Comparison of ENCODE assay signal across 11 mouse cellular contexts in the genomic region with DNA sequence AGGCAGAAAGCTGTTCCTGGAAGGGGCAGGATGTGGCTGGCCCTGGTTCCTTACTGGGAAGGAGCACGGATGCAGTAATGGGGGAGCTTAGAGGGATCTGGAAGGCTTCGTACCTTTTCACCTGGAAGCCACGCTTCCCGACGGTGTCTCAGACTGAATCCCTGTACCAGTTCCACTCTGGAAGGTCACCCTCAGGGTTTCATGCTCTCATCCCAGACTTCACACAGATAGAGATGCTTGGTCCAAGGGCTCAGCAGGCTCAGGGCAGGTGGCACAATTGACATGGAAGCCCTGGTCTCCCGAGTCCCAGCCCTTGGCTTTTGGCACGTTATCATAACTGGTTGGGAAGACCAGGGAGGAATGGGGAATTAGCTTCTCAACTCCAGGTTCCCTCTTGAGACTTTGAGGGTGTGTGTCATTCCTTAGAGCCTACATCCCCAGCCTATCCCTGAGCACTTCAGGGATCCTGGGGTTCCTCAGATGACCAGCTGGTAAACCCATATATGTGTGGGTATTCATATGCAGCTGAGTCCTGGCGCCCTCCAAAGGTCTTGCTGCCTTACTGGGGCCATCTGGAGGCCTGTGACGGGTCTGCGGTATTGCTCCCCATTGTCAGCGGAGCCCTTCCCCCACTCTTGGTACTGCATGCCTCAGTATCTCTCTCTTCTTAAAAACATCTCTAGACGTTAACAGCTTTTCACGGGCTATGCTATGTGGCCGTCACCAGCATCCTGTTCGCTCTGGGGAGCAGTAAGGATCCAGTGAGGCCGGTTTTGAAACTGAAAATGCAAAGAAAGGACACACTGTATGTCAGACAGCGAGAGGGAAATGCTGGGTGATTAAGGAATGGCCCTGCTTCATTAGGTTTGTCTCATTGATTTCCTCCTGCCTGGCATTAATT. TPM values are rescaled to one million over a fixed set of nuclear protein-coding genes. Genes with fewer than 3 reads are reported as not detected.
DNase-seq lines count a peak whose midpoint lies in the region; ATAC-seq and TF ChIP-seq lines count a peak whose summit lies in the region.
"Had no signal": no experiment of that assay in that cellular context is flagged by ENCODE, and none has a peak within 500 bp of the region (broad histone marks: within the 10 kb centered on the region; RNA-seq: fewer than 3 reads in every experiment).

No protein-coding gene starts in this region.

- H3K4me1 ChIP-seq in liver, adult 2 months (ENCODE audit: control insufficient read depth, insufficient read depth, low read length) = peaks cover 10% of the 10 kb centered on the region; the same call in 1 of the 2 replicates
- no peaks in the 10 kb centered on the region for H3K4me1 ChIP-seq in embryonic facial prominence, embryonic 11.5 days (ENCODE audit: control insufficient read depth, insufficient read depth, low read length)
- H3K4me1 ChIP-seq in forebrain, embryonic 16.5 days (replicated peaks; ENCODE audit: control insufficient read depth, insufficient read depth, low read length) = peaks cover 5% of the 10 kb centered on the region; the same call in 1 of the 2 replicates
- no peaks in the 10 kb centered on the region for H3K4me1 ChIP-seq in stomach, postnatal 0 days (replicated peaks; ENCODE audit: control insufficient read depth, insufficient read depth)
- H3K4me1 ChIP-seq: lung, embryonic 15.5 days had no signal

- ATAC-seq in embryonic facial prominence, embryonic 11.5 days (replicated peaks; ENCODE audit: insufficient number of reproducible peaks, low FRiP score, low TSS enrichment, low read depth) = no peak
- peak; percentile 65 for ATAC-seq in forebrain, embryonic 16.5 days
- ATAC-seq in stomach, postnatal 0 days (ENCODE audit: low FRiP score, low TSS enrichment) = no peak
- ATAC-seq in inflammation-experienced regulatory T-cells, adult 6 months = no peak

- 67% methylated on average over 17 of the region's 17 CpGs for WGBS in liver, adult 2 months
- 62% methylated on average over 17 of the region's 17 CpGs for WGBS in embryonic facial prominence, embryonic 11.5 days
- WGBS in forebrain, embryonic 16.5 days = 61% methylated on average over 17 of the region's 17 CpGs
- WGBS in stomach, postnatal 0 days = 79% methylated on average over 17 of the region's 17 CpGs

- H3K9me3 ChIP-seq in embryonic facial prominence, embryonic 11.5 days (replicated peaks; ENCODE audit: control insufficient read depth, low read length) = no peaks in the 10 kb centered on the region
- no peaks in the 10 kb centered on the region for H3K9me3 ChIP-seq in forebrain, embryonic 16.5 days (ENCODE audit: control insufficient read depth, low read length)
- no peaks in the 10 kb centered on the region for H3K9me3 ChIP-seq in stomach, postnatal 0 days (ENCODE audit: control insufficient read depth, low read length)
- H3K9me3 ChIP-seq: heart, embryonic 12.5 days; limb, embryonic 13.5 days; lung, embryonic 15.5 days had no signal

- no peak for DNase-seq in liver, adult 2 months (ENCODE audit: extremely low read depth, low read depth, low spot score)
- DNase-seq in liver = no peak
- peak; percentile 17 for DNase-seq in embryonic facial prominence, embryonic 11.5 days (ENCODE audit: low spot score)
- no peak for DNase-seq in stomach, postnatal 0 days (ENCODE audit: low spot score)
- no peak for DNase-seq in gastrocnemius, postnatal 4 days (ENCODE audit: low spot score in 2 of 2)
- DNase-seq: kidney, adult 2 months had no signal

- H3K27ac ChIP-seq in liver, adult 2 months (replicated peaks; ENCODE audit: insufficient read depth, low read depth, low read length) = peak overlapping the region; percentile 24
- no peak overlapping the region for H3K27ac ChIP-seq in embryonic facial prominence, embryonic 11.5 days (replicated peaks; ENCODE audit: low read depth, low read length)
- H3K27ac ChIP-seq in forebrain, embryonic 16.5 days (ENCODE audit: low read length) = no peak overlapping the region
- no peak overlapping the region for H3K27ac ChIP-seq in stomach, postnatal 0 days (replicated peaks)
- H3K27ac ChIP-seq: limb, embryonic 13.5 days; lung, embryonic 15.5 days had no signal

- H3K27me3 ChIP-seq in liver, adult 2 months (ENCODE audit: control insufficient read depth, insufficient read depth, low read length) = no peaks in the 10 kb centered on the region
- no peaks in the 10 kb centered on the region for H3K27me3 ChIP-seq in embryonic facial prominence, embryonic 11.5 days (ENCODE audit: control insufficient read depth, insufficient read depth, low read length)
- H3K27me3 ChIP-seq in forebrain, embryonic 16.5 days (replicated peaks; ENCODE audit: control insufficient read depth, insufficient read depth, low read length) = no peaks in the 10 kb centered on the region
- H3K27me3 ChIP-seq in stomach, postnatal 0 days (ENCODE audit: control insufficient read depth, insufficient read depth, low read length) = no peaks in the 10 kb centered on the region
- H3K27me3 ChIP-seq: heart, embryonic 12.5 days; limb, embryonic 13.5 days; lung, embryonic 15.5 days had no signal

- no peak overlapping the region for H3K4me2 ChIP-seq in embryonic facial prominence, embryonic 11.5 days (ENCODE audit: low read depth, low read length)
- H3K4me2 ChIP-seq in forebrain, embryonic 16.5 days (ENCODE audit: low read length) = no peak overlapping the region
- no peak overlapping the region for H3K4me2 ChIP-seq in stomach, postnatal 0 days (replicated peaks; ENCODE audit: low read depth)
- H3K4me2 ChIP-seq: heart, embryonic 12.5 days; limb, embryonic 13.5 days; lung, embryonic 15.5 days had no signal

- H3K36me3 ChIP-seq in liver, adult 2 months (ENCODE audit: control insufficient read depth, insufficient read depth, low read length) = no peaks in the 10 kb centered on the region
- H3K36me3 ChIP-seq in embryonic facial prominence, embryonic 11.5 days (replicated peaks; ENCODE audit: control insufficient read depth, insufficient read depth, low read depth, low read length) = no peaks in the 10 kb centered on the region
- 0 out of 2 replicates have a peak, but pooled peaks cover 2% of the 10 kb centered on the region for H3K36me3 ChIP-seq in forebrain, embryonic 16.5 days (ENCODE audit: control insufficient read depth, insufficient read depth)
- no peaks in the 10 kb centered on the region for H3K36me3 ChIP-seq in stomach, postnatal 0 days (ENCODE audit: control insufficient read depth, insufficient read depth, low read length)

- H3K79me2 ChIP-seq in liver, adult 2 months (ENCODE audit: control insufficient read depth, insufficient read depth, low read length) = no peaks in the 10 kb centered on the region

- no peak for TF ChIP-seq CTCF in liver, adult 2 months (IDR thresholded peaks at IDR 0.05; ENCODE audit: low read depth, low read length)
- peak; percentile 7; the same call in 1 of the 2 replicates for TF ChIP-seq CTCF in stomach, postnatal 0 days (IDR thresholded peaks at IDR 0.05; ENCODE audit: low read depth)

- no peak overlapping the region for H3K9ac ChIP-seq in liver, adult 2 months (ENCODE audit: low read depth, low read length)
- H3K9ac ChIP-seq in embryonic facial prominence, embryonic 11.5 days (replicated peaks; ENCODE audit: low read length) = no peak overlapping the region
- no peak overlapping the region for H3K9ac ChIP-seq in forebrain, embryonic 16.5 days (replicated peaks; ENCODE audit: low read depth, low read length)
- H3K9ac ChIP-seq in stomach, postnatal 0 days (ENCODE audit: low read length) = no peak overlapping the region
- H3K9ac ChIP-seq: heart, embryonic 12.5 days; limb, embryonic 13.5 days; lung, embryonic 15.5 days had no signal

- TF ChIP-seq POLR2A in liver, adult 2 months (IDR thresholded peaks at IDR 0.05; ENCODE audit: extremely low read depth, insufficient read depth, low read length) = no peak

- no peak overlapping the region for H3K4me3 ChIP-seq in liver, adult 2 months (ENCODE audit: insufficient read depth, low read depth, low read length)
- H3K4me3 ChIP-seq in embryonic facial prominence, embryonic 11.5 days (ENCODE audit: low read depth, low read length) = no peak overlapping the region
- no peak overlapping the region for H3K4me3 ChIP-seq in forebrain, embryonic 16.5 days (replicated peaks; ENCODE audit: low read length)
- H3K4me3 ChIP-seq in stomach, postnatal 0 days (ENCODE audit: low read depth, low read length) = no peak overlapping the region
- H3K4me3 ChIP-seq: heart, embryonic 12.5 days; limb, embryonic 13.5 days; lung, embryonic 15.5 days had no signal

- TF ChIP-seq EP300 in stomach, postnatal 0 days (optimal IDR thresholded peaks at IDR 0.05) = no peak

RNA-seq across cellular contexts. Expression of a gene that starts 19.4 kb away (rescaled TPM):
- 37.5 and 40.6 TPM in 2 replicates for total RNA-seq in liver, adult 2 months (2014; rRNA removed)
- polyA plus RNA-seq in liver, adult 2 months (2012; rRNA removed) = 26.0 and 30.6 TPM in 2 replicates
- polyA plus RNA-seq in embryonic facial prominence, embryonic 11.5 days (2014; fragmentation: Nextera tagmentation; extraction: Ambion mirVana) = 7.1 and 7.3 TPM in 2 replicates
- 12.2 and 12.8 TPM in 2 replicates for polyA plus RNA-seq in forebrain, embryonic 16.5 days (2015; fragmentation: Nextera tagmentation; extraction: Ambion mirVana)
- polyA plus RNA-seq in stomach, postnatal 0 days (2015; fragmentation: Nextera tagmentation; extraction: Ambion mirVana) = 2.8 and 2.9 TPM in 2 replicates
- polyA plus RNA-seq in inflammation-experienced regulatory T-cells, adult 6 months (2017; shearing (Covaris generic)) = 10 to 100 TPM; 54.9 to 87.1 (median 77.4) TPM
- 1 to 10 TPM; 7.0 to 7.6 TPM for total RNA-seq in gastrocnemius, postnatal 4 days (2021)
